Mouse (Mus musculus): ENCODE measurements around the gene Mlst8.

DNA sequence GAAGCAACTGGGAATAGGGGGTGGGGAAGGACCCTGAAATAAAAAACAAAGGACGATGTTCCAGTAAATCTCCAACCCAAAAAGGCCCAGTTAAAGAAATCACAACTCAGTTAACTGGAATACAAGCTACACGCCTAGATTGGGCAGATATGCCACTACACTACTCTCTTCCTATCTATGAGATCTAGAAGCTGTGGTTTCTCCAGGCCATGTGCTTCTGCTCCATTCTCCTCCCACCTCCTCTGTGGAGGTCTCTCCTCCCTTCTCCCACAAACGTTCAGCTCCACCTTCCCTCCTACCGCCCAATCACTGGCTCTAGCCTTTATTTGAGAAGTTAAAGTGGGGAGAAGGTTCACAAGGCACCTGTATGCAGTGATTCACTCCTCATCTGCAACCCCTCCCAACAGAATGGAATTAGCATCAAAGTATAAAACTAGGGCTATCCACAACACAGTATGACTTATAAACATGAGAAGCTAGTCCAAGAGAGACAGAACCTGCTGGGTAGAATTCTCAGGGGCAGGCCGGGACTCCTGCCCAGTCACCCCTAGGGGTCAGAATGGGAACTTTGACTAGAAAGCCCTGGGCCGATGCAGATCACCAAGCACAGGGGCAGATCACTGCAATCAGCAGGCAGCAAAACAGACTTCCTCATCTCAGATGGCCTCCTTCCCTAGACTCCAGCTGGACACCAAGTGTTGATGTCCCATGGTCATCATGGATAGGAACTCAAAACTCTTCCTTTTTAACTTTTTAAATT lies 15.3 kb downstream of the Mlst8 start:
- TF ChIP-seq CTCF (IDR thresholded peaks at IDR 0.05; ENCODE audit: low read depth) (peak; percentile 30), EP300 (IDR thresholded peaks at IDR 0.05; ENCODE audit: low read depth) (no peak)

Measured in liver, postnatal 0 days (tissue).